Mouse (Mus musculus) kidney, postnatal 4 days (tissue): ENCODE results near the gene Mfn2.
A peak's percentile ranks its signal among the peaks of the same experiment; 100 is the strongest.

Experiments used
- DNase-seq, 2 experiments: peaks; one replicate each; pipeline ENCODE4 v3.0.0; 2021; ENCODE audit warnings: mixed read lengths in 2 of 2

The Mfn2 gene

GRCm38 (mm10) chr4:147909486-147909885 is 5.0 kb upstream of the Mfn2 start:
- DNase-seq, result no peak

- no peak for DNase-seq
These were observed 1.7 kb upstream of the Mfn2 start for GRCm38 (mm10) chr4:147906230-147906629.

GRCm38 (mm10) chr4:147905090-147905659 is 671 bp upstream of the Mfn2 start:
- no peak for DNase-seq

GRCm38 (mm10) chr4:147903601-147904000 is 903 bp downstream of the Mfn2 start:
- DNase-seq, result no peak

GRCm38 (mm10) chr4:147902906-147903500 is 1.5 kb downstream of the Mfn2 start:
- DNase-seq, result no peak

GRCm38 (mm10) chr4:147900452-147900851 is 4.1 kb downstream of the Mfn2 start:
- DNase-seq, result no peak

GRCm38 (mm10) chr4:147897348-147897747 is 7.2 kb downstream of the Mfn2 start:
- DNase-seq, result no peak

GRCm38 (mm10) chr4:147896411-147896810 is 8.1 kb downstream of the Mfn2 start:
- DNase-seq, result no peak

- DNase-seq, result peak in 1 of 2 experiments; percentile 12
These were observed 8.6 kb downstream of the Mfn2 start for GRCm38 (mm10) chr4:147895815-147896330.

GRCm38 (mm10) chr4:147890341-147890740 is 14.2 kb downstream of the Mfn2 start:
- no peak for DNase-seq

GRCm38 (mm10) chr4:147888237-147888636 is 16.3 kb downstream of the Mfn2 start:
- DNase-seq, result no peak

GRCm38 (mm10) chr4:147887277-147887676 is 17.2 kb downstream of the Mfn2 start:
- no peak for DNase-seq

GRCm38 (mm10) chr4:147886158-147886557 is 18.3 kb downstream of the Mfn2 start:
- DNase-seq, result no peak

- no peak for DNase-seq
These were observed 20.4 kb downstream of the Mfn2 start for GRCm38 (mm10) chr4:147884138-147884537.

GRCm38 (mm10) chr4:147883041-147883440 is 21.5 kb downstream of the Mfn2 start:
- no peak for DNase-seq

- DNase-seq, result no peak
These were observed 22.7 kb downstream of the Mfn2 start for GRCm38 (mm10) chr4:147881792-147882191.

GRCm38 (mm10) chr4:147879865-147880264 is 24.6 kb downstream of the Mfn2 start:
- no peak for DNase-seq

- DNase-seq, result no peak
These were observed 25.0 kb downstream of the Mfn2 start for GRCm38 (mm10) chr4:147879456-147879855.

- DNase-seq, result no peak
These were observed 26.0 kb downstream of the Mfn2 start for GRCm38 (mm10) chr4:147878537-147878936.

GRCm38 (mm10) chr4:147875852-147876575 is 28.5 kb downstream of the Mfn2 start:
- no peak for DNase-seq

- DNase-seq, result no peak
These were observed 35.3 kb downstream of the Mfn2 start for GRCm38 (mm10) chr4:147869238-147869637.

- peak; percentile 94 to 97 for DNase-seq
These were observed 36.0 kb downstream of the Mfn2 start, which contains the start of the genes Miip and Fv1 for GRCm38 (mm10) chr4:147868450-147869031. Gene Miip (minus strand): TSS chr4:147868816. Gene Fv1 (plus strand): TSS chr4:147868979.
